Mouse (Mus musculus) kidney, adult 9 months (tissue): Measurements from ENCODE around the gene Orm3.
A peak's percentile ranks its signal among the peaks of the same experiment; 100 is the strongest.

Source experiments
- DNase-seq: peaks from one replicate; pipeline ENCODE4 v3.0.0; 2022

Orm3 gene

DNA sequence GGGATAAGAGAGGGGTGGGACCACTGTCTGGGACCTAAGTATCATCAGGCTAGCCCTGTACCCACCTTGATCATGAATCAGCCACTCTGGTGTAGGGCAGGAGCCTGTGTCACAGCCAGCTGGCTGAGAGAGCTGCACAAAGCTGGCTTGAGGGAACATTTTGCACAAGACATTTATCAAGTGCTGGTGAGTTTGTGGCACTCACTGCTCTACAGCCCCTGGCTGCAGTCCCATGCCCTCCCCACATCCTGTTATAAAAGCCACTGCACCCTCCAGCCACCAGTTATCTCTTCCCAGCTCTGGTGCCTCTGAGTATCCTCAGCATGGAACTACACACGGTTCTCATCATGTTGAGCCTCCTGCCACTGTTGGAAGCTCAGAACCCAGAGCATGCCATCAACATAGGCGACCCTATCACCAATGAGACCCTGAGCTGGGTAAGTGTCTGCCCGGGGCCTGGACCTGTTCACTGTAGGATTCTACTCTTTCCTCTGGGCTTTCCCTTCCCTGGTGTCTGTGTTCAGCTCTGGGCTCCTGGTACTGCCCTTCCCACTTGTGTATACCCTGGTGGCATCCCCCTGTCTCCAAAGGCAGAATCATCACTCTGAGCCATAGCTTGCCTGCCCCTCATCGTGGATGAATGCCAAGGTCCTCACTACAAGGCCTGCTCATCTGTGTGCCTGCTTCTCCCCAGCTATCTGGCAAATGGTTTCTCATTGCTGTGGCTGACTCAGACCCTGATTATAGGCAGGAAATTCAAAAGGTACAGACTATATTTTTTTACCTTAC lies at the start of gene Orm3:
Gene Orm3 (plus strand): TSS at position 286 of the 789 bp plus-strand sequence.
- no peak for DNase-seq

DNA sequence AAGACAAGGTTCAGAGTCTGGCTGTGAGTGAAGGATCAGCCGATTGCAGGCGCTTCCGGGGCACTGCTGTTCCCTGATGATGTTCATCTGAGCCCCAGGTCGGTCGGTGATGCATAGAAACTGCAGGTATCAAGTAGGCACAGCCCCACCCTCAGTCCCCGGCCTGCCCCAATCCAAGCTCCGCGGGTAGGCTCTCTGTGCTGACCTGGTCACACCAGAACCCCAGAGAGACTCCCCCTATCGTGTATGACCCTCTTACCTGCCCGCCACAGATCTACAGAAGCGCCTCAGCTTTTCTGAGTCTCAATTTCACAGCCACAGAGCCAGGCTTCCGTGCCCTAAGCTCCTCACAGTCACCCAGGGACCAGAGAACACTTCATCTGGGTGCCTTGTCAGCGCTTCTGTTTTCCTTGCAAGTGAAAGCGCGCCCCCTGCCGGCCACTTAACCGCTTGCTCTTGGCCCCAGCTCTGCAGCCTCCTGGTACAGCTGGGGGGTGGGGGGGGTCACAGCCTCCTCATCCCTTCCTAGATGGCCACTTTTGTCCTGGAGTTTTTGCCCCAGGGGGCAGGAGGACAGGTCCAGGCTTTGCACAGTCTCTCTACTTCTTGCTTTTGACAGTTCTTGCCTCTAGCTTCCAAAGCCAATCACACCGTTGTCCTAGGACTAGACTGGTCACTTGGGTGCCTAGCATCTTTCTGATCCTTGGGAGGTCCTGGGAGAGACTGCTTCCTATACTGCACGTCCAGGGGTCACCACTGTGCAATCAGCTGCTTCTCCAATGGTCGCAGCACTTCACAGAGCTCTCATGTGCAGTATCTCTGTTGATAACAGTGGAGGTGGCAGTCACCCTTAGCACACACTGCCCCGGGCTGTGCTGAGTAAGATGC lies 48.5 kb upstream of the Orm3 start:
- DNase-seq: peak; percentile 93

DNA sequence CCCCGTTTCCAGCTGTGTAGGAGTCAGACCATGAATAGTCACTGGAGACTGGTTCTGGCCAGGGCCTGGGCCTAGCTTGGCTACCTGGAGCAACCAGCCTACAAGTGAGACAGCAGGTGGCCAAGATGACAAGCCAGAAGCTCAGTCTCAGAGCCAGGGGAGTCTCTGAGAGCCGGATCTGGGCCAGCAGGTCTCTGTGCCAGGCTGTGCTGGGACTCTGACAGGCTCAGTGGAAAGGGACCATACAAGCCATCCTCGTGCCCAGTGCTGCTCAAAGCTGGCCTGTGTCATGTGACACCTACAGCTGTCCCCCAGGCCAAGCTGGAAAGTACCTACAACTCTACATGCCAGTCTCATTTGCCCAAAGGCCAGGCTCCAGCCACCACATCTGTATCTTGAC lies 47.6 kb upstream of the Orm3 start:
- no peak for DNase-seq

DNA sequence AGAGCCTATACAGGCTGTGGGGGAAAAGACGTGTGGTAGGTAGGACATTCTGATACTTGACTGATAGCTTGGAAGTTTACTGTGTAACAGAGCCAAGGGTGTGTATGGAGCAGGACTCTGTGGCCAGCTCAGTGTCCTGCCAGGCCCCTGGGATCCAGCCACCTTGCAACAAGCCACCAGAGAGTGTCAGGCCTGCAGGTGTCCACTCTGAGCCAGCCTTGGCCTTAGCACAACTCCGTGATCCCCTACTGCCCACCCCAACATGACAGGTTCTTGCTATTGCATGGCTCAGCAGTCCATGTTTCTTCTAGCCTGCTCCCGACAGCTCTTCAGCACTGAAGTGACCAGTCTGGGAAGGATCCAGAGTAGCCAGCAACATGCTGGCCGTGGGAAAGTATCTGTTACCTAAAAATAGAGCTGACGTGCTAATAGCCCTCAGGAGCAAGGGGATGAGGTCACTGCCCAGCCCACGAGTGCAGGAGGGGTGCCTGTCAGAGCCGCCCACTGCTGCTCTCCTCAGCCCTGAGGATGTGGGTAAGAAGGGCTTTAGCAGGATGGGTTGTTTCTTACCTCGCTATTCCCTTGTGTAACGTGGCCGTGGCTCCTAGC lies 45.6 kb upstream of the Orm3 start:
- no peak for DNase-seq

DNA sequence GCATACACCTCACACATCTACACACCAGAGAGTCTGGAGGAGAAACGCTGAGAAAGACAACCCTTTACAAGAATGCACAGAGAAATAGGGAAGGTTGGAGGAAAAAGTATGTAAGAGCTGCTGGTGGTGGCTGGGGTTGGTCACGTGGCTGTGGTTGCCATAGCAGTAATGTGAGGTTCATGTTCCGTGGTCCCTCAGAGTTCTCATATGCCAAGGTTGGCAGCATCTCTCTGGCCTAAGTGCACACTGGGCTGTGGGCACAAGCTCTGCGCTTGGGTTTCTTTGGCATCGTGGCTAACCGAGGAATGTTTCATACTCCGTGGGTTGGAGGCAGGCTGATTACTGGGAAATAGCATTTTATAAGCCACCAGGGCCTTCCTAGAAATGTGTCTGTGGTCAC lies 44.5 kb upstream of the Orm3 start:
- DNase-seq: no peak

DNA sequence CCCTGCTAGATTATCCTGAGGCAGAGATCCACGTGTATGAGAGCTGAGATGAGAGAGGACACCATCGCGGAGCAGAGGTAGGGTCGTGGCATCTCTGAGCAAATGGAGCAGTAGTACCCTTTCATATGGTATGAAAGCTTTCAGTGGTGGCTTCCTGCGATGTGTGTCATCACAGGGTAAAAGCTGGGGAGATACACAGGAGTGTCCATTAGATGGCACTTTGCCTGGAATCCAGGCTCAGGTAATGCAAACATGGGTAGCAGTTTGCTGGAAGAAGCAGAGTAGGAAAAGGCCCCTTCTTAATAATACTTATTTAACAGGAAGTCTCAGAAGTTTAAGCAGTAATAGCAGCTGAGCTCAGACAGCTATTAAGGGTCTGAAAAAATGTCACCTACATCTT lies 41.9 kb upstream of the Orm3 start:
- no peak for DNase-seq

DNA sequence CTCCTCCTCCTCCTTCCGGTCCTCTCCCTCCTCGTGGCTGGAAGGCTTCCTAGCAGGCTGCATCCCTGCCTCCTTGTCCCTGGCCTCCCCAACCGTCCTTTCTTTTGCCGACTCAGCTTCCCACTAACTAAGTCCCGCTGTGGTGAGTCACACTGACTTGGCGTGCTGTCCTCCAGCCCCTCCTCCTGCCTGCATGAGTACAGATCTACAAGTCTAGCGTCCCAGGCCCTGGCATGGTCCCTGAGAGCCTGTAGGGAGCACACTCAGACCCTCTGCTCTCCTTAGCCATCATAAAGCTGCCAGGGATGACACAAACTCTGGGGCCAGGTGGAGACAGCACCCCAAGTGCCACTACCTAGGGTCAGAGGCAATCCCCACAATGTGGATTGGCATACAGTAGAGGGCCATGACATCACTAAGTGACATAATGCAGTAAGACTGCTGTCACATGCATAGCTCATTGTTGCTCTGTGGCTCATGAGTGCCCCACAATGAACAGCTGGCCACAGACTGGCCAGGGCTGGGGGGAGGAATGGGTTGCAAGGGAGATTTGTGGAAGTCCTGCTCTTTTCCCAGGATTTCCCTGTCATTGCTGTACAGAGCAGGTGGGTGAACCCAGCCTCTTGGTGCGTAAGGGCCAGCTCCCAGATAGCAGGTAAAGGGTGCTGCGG lies 39.8 kb upstream of the Orm3 start:
- no peak for DNase-seq

DNA sequence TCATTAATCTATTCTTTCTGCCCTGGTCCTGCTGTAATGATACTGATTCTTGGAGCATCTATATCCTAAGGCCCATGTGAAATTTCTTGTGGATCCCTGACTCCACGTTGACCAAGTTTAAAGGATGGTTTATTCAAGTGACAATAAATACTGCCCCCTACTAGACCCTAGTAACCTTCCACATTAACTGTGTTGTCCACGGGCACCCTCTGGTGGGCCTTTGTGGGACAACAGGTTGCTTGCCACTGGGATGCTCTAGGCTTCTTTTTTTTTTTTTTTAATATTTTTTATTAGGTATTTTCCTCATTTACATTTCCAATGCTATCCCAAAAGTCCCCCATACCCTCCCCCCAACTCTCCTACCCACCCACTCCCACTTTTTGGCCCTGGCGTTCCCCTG lies 36.4 kb upstream of the Orm3 start:
- peak; percentile 65 for DNase-seq

DNA sequence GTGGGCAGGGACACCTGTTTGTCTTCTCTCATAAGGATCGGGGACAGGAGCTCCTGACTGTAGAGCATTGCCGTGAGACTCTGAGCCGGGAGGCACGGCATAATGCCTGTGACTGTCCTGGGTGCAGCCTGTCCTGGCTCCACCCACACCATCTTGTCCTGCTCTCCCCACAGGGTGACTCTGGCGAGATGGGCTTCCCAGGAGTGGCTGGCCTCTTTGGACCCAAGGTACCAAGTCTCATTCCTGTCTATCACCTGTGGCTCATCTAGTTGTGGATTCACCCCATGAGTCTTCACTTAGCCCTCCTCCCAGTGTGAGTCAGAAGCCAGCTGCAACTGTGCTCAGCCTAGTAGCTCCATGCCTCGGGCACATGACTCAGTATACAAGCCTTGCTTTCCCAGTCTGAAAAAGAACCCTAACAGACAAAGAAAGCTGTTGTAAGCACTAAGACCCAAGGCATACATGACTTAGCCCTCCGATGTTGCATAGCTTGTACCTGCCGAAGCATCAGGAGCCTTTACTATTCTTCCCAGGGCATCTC lies 32.6 kb upstream of the Orm3 start:
- no peak for DNase-seq

DNA sequence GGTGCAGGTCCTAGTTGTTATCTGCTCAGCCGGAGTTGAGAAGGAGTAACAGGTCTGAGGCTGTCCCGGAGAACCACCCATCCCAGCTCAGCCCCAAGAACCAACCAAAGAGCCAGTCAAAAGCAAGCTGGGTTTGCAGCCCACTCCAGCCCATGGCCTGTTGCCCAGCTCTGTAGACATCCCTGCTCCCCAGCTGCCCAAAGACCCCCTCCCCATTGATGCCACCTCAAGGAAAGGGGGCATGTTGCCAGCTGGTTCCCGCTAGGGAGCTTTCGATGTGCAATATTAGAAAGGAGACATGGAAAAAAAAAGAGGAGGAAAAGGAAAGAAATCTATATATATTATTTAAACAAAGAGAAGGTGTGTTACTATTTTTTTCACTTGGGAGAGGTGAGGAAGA lies 22.6 kb upstream of the Orm3 start:
- DNase-seq: no peak

DNA sequence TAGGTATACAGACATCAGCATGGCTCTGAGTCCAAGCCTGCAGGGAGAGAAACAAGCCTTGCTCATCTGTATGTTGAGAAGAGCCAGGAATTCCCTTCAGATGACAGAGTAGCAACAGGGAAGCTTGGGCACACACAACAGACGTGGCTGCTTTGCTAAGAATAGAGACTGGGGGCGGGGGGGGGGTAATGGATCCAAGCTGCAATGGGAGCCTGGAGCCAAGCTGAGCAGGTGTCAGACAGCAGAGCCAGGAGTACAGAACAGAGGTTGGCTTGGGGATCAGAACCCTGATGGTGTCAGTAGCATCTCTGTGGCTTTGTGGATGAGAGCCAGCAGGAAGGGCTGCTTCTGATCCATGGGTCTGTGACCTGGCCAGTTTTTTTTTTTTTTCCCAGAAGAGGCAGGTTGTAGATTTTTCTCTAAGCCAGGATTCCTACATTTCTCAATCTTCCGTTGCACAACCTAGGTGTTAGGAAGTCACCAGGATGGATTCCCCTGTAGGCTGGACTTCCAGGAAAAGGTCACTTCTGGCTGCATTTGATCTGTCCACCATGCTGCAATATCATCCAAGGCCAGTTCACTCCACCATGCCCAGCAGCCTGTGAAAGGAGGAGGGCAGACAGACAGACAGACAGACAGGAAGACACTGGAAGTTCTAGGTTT lies 17.4 kb upstream of the Orm3 start:
- no peak for DNase-seq

DNA sequence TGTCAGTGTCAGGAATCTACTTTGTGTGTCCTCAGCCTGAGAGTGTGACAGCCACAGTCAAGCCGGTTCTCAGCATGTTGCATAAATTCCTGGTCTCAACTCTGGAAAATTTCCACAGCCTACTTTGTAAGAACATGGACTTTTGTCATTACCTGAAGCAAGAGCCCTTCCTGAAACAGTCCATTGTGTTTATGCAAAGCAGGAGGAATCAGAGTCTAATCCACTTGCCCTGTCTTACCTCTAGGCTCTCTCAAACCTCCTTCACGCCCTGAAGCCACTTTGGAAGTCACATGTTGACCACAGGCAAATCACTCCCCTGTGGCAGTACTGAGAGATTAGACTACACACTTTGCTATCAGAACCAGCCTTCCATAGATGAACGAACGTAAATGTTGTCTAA lies 13.5 kb upstream of the Orm3 start:
- DNase-seq: no peak

DNA sequence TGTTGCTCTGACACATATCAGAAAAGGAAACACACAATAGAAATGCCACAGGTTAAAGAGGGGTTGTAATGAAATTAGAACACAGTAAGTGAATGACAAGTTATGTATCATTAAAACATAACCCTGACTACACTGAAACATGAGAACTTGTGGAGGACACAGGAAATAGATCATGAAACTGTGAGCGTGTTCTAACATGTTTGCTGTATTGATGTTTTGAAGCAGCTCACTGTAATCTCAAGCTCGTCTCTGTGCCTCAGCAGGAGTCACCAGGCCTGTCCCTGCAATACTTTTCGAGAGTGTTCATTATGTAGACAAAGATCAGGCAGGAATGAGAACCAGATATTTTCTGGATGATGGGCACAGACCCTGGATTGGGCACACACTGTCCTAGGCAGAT lies 12.4 kb upstream of the Orm3 start:
- no peak for DNase-seq

DNA sequence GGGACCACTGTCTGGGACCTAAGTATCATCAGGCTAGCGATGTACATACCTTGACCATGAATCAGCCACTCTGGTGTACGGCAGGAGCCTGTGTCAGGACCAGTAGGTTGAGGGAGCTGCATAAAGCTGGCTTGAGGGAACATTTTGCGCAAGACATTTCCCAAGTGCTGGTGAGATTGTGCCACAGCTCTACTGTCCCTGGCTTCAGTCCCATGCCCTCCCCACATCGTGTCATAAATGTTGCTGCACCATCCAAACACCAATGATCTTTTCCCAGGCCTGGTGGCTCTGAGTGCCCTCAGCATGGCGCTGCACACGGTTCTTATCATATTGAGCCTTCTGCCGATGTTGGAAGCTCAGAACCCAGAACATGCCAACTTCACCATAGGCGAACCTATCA lies 11.7 kb upstream of the Orm3 start, which contains the start of gene Orm1:
Gene Orm1 (plus strand): TSS at position 266 of the 400 bp plus-strand sequence.
- no peak for DNase-seq

DNA sequence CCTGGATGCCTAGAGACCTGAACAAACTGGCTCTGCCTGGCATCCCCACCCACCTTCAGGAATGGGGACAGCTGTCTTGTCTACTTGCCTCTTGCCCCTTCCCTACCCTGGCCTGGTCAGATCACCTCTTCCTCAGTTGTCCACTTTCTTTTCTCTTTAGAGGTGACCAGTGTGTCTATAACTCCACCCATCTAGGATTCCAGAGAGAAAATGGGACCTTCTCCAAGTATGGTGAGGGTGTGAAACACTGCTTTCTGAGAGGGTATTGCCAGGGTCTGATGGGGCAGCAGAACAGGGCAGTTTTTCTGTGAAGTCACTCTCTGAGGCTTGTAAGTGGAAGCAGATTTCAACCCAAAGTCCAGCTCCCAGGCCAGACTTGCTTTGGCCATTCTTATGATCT lies 10.7 kb upstream of the Orm3 start:
- DNase-seq: no peak

DNA sequence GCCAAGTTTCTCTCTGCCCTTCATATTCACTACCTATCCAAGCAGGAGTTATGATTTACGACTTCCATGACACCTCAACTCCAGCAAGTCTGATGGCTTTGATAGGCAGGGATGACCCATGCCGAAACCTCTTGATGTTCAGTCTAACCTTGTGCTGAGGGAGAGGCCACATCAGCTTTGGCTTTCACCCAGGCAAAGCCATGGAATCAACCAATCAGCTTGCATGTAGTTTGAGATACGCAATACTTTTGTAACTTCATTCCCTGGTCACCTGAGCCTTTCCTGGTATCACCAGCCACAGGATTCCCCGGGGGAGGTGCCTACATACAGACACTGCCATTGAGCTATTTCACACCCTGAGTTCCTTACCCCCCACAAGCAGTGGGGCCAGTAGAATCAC lies 9.3 kb upstream of the Orm3 start:
- DNase-seq: no peak

DNA sequence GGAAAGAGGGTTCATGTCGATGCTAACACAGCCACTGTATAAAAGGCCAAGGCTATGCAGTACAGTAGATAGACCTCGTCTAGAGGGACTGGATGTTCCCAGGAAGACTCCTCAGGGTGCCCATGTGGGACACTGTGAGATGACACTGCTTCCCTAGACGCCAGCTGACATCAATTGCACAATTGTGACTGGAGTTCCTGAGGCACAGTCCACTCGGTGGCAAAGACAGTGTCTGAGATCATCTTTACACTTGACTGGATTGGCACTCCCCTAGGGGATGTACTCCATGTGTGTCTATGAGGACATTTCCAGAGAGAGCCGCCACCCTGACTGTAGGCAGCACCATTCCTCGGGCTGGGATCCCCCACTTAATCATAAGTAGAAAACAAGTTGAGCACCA lies 7.4 kb upstream of the Orm3 start:
- DNase-seq: no peak

DNA sequence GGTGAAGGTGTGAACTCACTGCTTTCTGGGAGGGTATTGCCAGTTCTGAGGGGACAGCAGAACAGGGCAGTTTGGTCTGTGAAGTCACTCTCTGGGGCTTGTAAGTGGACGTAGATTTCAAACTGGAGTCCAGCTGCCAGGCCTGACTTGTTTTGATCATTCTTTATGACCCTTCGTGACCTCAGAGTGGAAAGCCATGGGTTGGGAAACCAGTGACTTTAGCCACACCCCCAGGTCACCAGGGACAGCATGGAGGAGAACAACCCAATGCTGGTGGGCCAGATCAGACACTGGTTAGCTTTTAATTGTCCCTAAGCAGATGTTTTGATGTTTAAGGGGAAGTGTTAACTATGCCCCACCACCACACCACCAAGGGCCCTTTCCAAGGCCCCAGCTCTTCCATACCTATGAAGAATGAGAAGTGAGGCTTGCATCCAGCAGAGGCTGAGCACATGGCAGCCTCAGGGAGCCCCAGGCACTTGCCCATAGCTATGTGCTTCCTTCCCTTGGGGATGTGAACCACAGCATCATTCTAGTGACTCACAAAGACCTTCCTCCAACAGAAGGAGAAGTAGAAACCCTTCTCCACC lies 1.1 kb downstream of the Orm3 start:
- DNase-seq: no peak

DNA sequence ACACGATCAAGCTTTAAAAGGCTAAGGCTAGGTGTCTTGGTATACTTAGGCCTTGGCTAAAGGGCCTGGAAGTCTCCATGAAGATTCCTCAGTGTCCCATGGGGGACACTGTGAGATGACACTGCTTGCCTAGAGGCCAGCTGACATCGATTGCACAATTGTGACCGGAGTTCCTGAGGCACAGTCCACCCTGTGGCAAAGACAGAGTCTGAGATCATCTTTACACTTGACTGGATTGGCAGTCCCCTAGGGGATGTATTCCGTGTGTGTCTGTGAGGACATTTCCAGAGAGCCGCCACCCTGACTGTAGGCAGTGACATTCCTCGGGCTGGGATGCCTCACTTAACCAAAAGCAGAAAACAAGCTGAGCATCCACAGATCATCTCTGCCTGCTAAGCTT lies 3.9 kb downstream of the Orm3 start:
- no peak for DNase-seq

DNA sequence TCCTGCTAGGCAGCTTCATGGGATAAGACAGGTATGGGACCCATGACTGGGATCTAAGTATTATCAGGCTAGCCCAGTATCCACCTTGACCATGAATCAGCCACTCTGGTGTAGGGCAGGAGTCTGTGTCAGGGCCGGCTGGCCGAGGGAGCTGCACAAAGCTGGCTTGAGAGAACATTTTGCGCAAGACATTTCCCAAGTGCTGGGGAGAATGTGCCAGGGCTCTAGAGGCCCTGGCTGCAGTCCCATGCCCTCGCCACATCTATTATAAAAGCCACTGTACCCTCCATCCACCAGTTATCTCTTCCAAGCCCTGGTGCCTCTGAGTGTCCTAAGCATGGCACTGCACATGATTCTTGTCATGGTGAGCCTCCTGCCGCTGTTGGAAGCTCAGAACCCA lies 6.2 kb downstream of the Orm3 start, which contains the start of gene Orm2:
Gene Orm2 (plus strand): TSS at position 300 of the 400 bp plus-strand sequence.
- DNase-seq: no peak

DNA sequence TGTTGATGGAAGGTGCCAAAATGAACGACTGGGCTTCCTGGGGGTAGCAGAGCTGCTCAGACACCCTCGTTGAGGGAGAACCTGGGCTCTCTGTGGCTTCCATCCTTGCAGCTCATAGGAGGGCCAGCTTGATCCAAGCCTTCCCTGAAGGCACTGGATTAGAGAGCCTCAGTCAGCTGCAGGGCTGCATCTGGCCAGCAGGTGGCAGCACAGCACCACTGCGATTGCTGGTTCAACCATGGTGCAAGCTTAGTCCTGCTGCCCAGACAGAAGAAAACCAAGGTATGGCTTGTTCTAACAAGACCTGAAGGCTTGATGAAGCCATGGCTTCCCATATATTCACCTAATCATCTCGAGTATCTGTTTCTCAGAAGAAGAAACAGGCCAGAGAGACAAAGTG lies 12.6 kb downstream of the Orm3 start:
- DNase-seq: peak; percentile 88

DNA sequence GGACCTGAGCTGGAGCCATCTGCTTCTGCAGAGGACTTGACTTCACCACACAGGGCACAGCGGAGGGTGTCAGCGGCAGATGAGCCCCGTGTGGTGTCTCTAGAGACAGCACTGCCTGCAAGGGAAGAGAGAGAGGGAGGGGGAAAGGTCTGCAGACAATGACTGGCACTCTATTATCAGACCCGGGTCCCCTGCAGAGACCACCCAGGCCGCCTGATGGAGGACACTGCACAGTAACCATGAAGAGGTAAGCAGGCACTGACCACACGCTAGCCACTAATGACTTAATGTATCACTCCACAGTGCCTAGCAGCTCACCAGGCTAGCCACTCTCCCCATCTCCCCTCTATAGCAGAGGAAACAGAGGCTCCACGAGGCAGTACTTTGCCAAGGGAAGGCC lies 14.9 kb downstream of the Orm3 start:
- no peak for DNase-seq
